Mouse (Mus musculus) heart, postnatal 0 days (tissue): ENCODE measurements at regions not wholly inside any gene's neighbourhood (a gene's known extent, or its start where the extent isn't known, plus 50 kb on each side); places are given as distances from the start of the nearest gene placed in this dataset.

Source experiments
- ATAC-seq: fragments of 200-750 bp; cut with Nextera tagmentation; 2 replicates; pipeline ENCODE4 v1.8.0; 2017; ENCODE audit warnings: low read depth, moderate number of reproducible peaks, moderate library complexity; ENCODE audit not compliant: insufficient read depth
- DNase-seq: peaks from one replicate; pipeline ENCODE4 v3.0.0-alpha.2; 2016; ENCODE audit warnings: low spot score
- H3K27ac ChIP-seq: fragments of 300-500 bp; sonication (generic); 2 replicates; pipeline ENCODE4 v1.5.1; 2014; ENCODE audit warnings: low read depth, mild to moderate bottlenecking
- H3K27me3 ChIP-seq: fragments of 300-500 bp; sonication (generic); 2 replicates; pipeline ENCODE4 v1.6.1; 2014; ENCODE audit warnings: low read length, mixed read lengths; ENCODE audit not compliant: control insufficient read depth, insufficient read depth
- H3K36me3 ChIP-seq: fragments of 300-500 bp; sonication (generic); replicated peaks from 2 replicates; pipeline ENCODE4 v1.6.1; 2014; ENCODE audit warnings: low read length, mixed read lengths; ENCODE audit not compliant: control insufficient read depth, insufficient read depth
- H3K4me1 ChIP-seq: fragments of 300-500 bp; sonication (generic); 2 replicates; pipeline ENCODE4 v1.6.1; 2014; ENCODE audit warnings: antibody characterized with exemption; ENCODE audit not compliant: control insufficient read depth, insufficient read depth
- H3K4me2 ChIP-seq: fragments of 300-500 bp; sonication (generic); 2 replicates; pipeline ENCODE4 v1.6.1; 2014; ENCODE audit warnings: low read depth, mild to moderate bottlenecking, low read length, moderate library complexity
- H3K4me3 ChIP-seq: fragments of 300-500 bp; sonication (generic); 2 replicates; pipeline ENCODE4 v1.5.1; 2014; ENCODE audit warnings: low read depth, low read length
- H3K9ac ChIP-seq: fragments of 300-500 bp; sonication (generic); replicated peaks from 2 replicates; pipeline ENCODE4 v1.6.1; 2014; ENCODE audit warnings: low read depth, low read length, mixed read lengths
- H3K9me3 ChIP-seq: fragments of 300-500 bp; sonication (generic); replicated peaks from 2 replicates; pipeline ENCODE4 v1.6.1; 2016; ENCODE audit warnings: low read length; ENCODE audit not compliant: control insufficient read depth
- CTCF ChIP-seq: IDR thresholded peaks from 2 replicates; pipeline ENCODE4 v1.5.1; 2016; ENCODE audit warnings: antibody characterized with exemption, control low read depth, low read depth
- EP300 ChIP-seq: IDR thresholded peaks from 2 replicates; pipeline ENCODE4 v1.6.1; 2016; ENCODE audit warnings: antibody characterized with exemption, low read depth
- WGBS: fragments of 180-500 bp; shearing (Covaris S2); extraction: QIAGEN DNeasy Blood & Tissue Kit; methylation state at CpG from one replicate; pipeline ENCODE4 v1.1.7; 2014; 5-methylcytosine and 5-hydroxymethylcytosine counted together

DNA sequence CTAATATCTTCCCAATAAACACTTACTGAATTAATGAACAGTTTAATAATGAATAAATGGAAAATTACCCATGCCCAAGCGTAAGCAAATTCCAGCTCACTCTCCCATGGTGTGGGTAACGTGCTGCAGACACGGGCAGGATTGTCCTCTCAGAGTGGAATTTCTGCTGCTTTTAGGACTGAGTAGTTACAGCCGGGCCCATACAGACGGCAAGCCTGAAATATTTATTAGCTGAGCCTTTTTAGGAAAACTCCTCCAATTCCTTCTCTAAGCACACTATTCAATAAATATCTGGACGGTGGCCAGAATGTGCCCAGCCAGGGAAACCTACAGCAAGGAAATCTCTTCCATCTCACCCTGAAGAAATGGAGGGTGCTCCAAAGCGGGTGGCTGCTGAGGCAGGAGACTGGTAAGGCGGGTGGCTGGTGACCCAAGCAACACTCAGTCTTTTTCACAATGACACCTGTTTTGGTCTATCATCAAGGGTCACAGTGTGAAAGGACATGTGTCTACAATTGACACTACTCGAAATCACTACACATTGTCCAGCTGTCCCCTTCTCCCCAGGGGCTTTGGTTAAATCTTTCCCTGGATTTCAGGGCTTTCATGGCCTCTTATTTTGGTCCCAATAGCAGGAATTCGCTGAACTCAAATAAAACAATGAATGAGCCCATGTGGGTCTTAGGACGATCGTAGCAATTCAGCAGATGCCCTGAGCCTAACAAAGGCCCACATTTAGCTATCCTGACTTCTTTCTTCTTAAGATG is 173.2 kb upstream of the Thbs1 start:
- no peak for TF ChIP-seq CTCF
- no peak for TF ChIP-seq EP300
- Histone ChIP-seq H3K9ac (no peak overlapping the region), H3K9me3 (no peaks in the 10 kb centered on the region; the same call in 1 of the 2 replicates), H3K4me3 (no peak overlapping the region), H3K4me2 (no peak overlapping the region), H3K27me3 (no peaks in the 10 kb centered on the region), H3K36me3 (no peaks in the 10 kb centered on the region), H3K4me1 (no peaks in the 10 kb centered on the region), H3K27ac (no peak overlapping the region)
- no peak for DNase-seq
- 76% methylated on average over 12 of the region's 12 CpGs for WGBS
- no peak for ATAC-seq

DNA sequence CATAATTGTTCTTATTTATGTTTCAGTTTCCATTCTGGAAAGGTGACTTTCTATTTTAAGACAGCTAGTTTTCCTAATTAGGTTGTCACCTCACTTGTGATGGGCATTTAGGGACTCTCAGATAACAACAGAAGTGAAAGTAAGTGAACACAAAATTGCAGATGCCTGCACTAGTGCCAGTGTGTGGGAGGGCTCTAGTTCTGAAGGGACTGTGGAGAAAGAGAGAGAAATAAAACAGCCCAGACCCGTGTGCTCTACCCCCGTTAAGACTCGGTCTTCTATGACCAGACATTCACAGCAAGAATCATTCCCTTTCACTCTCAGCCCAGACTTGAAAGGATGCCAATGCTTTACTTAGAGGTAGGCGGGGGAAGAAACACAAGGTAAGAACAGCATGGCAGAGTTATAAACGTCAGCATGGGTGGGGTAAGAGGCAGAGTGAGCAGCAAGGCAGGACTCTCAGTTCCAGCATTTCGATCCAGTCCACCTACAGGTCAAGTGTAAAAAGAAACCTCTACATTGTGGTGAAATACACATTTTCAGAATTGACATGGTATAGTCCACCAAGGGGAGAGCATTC is 170.1 kb upstream of the Thbs1 start:
- Histone ChIP-seq H3K9ac (no peak overlapping the region), H3K36me3 (no peaks in the 10 kb centered on the region), H3K4me1 (no peaks in the 10 kb centered on the region), H3K9me3 (no peaks in the 10 kb centered on the region), H3K27ac (no peak overlapping the region), H3K27me3 (no peaks in the 10 kb centered on the region), H3K4me2 (peak overlapping the region; percentile 46), H3K4me3 (peak overlapping the region; percentile 29)
- ATAC-seq (no peak), DNase-seq (peak; percentile 12)
- TF ChIP-seq CTCF, result no peak
- TF ChIP-seq EP300, result no peak
- 29% methylated on average over 6 of the region's 6 CpGs for WGBS

DNA sequence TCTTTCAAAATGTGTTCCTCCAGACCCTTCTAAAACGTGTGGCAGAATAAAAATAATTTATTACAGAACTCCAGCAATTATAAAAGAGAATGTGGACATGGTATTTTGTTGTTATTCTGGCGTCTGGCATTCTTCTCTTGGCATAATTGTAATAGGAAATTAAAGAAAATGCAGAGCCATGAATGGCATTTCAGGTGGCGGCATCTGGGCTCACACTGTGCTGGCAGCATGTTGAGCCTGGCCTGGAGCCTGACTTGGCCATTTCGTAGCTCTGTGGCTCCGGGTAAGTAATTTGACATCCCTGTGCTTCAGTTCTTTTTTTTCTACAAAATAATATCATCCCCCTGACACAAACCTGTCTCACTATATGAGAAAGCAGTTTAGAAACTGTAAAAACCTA is 168.0 kb upstream of the Thbs1 start:
- Histone ChIP-seq H3K4me3 (no peak overlapping the region), H3K9ac (no peak overlapping the region), H3K4me2 (no peak overlapping the region), H3K27me3 (no peaks in the 10 kb centered on the region), H3K36me3 (no peaks in the 10 kb centered on the region), H3K27ac (no peak overlapping the region), H3K9me3 (no peaks in the 10 kb centered on the region), H3K4me1 (no peaks in the 10 kb centered on the region)
- DNase-seq, result no peak
- no peak for ATAC-seq
- WGBS, result 71% methylated on average over 5 of the region's 5 CpGs
- no peak for TF ChIP-seq CTCF
- TF ChIP-seq EP300, result no peak

DNA sequence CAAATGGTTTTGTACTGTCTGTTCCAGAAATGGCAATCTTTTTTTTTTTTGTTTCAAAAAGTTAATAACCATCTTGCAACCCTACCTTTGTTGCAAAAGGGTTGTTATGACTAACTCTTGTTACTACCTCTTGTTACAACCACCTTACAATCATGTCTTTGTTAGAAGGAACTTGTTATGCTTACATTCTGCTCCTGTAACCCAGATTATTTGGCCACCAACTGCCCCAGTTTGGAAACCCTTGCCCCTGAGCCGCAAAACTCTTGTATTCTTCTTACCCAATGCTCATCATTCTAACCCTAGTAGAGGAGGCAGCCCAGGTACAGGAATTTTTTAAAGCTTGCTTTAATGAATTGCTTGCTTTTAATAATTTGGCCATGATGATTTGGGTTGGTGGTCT is 167.4 kb upstream of the Thbs1 start:
- WGBS, result 88% methylated on average over 1 of the region's 1 CpGs

DNA sequence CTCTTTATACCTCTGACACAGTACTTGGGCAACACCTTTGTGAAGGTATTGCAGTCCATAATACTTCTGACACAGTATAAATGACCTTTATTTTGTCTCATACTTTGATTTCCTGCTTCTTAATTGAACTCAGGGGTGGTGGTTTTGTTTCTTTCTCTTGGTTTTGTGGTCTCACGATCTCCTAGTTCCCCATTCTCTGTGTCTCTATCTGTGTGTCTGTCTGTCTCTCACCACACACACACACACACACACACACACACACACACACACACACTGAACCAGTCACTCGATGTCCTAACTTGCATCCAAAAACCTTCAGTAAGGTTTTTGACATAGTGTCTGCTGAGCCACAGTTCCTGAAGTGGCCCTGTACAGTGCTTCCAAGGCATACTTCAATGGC is 166.7 kb upstream of the Thbs1 start:
- Histone ChIP-seq H3K4me2 (no peak overlapping the region), H3K36me3 (no peaks in the 10 kb centered on the region), H3K27me3 (no peaks in the 10 kb centered on the region), H3K27ac (no peak overlapping the region), H3K9ac (no peak overlapping the region), H3K4me3 (no peak overlapping the region), H3K9me3 (no peaks in the 10 kb centered on the region), H3K4me1 (no peaks in the 10 kb centered on the region)
- 79% methylated on average over 2 of the region's 2 CpGs for WGBS
- TF ChIP-seq EP300 (no peak), CTCF (no peak)
- no peak for DNase-seq
- no peak for ATAC-seq

More for the DNA sequence above, 167.4 kb upstream of the Thbs1 start:
- Histone ChIP-seq H3K9me3 (no peaks in the 10 kb centered on the region), H3K4me1 (no peaks in the 10 kb centered on the region), H3K27ac (no peak overlapping the region), H3K4me3 (no peak overlapping the region), H3K9ac (no peak overlapping the region), H3K36me3 (no peaks in the 10 kb centered on the region), H3K4me2 (no peak overlapping the region), H3K27me3 (no peaks in the 10 kb centered on the region)
- ATAC-seq (no peak), DNase-seq (no peak)
- TF ChIP-seq CTCF, result no peak
- TF ChIP-seq EP300, result no peak
